Mouse (Mus musculus) ES-E14 (cell line): ENCODE data around the gene E2f4.

Experiments used
- CHD2 ChIP-seq: IDR thresholded peaks from 2 replicates; pipeline ENCODE4 v1.6.1; 2014; ENCODE audit warnings: mild to moderate bottlenecking, low read depth, low read length, inconsistent platforms
- HCFC1 ChIP-seq: IDR thresholded peaks from 2 replicates; pipeline ENCODE4 v1.6.1; 2012; ENCODE audit warnings: low read length, inconsistent platforms, borderline replicate concordance; ENCODE audit not compliant: insufficient read depth
- MAFK ChIP-seq: IDR thresholded peaks from 2 replicates; pipeline ENCODE4 v1.6.1; 2014; ENCODE audit warnings: mild to moderate bottlenecking, low read depth, low read length, inconsistent platforms; ENCODE audit not compliant: insufficient read depth
- ZC3H11A ChIP-seq: IDR thresholded peaks from 2 replicates; pipeline ENCODE4 v1.6.1; 2012; ENCODE audit warnings: low read depth, mild to moderate bottlenecking, inconsistent platforms, low read length, borderline replicate concordance
- ZNF384 ChIP-seq: IDR thresholded peaks from 2 replicates; pipeline ENCODE4 v1.6.1; 2012; ENCODE audit warnings: low read depth, low read length, inconsistent platforms

GRCm38 (mm10) chr8:105315073-105315769 lies 17.8 kb downstream of the E2f4 start:
- TF ChIP-seq MAFK (no peak), HCFC1 (no peak), ZNF384 (no peak), CHD2 (no peak), ZC3H11A (no peak)
